Mouse (Mus musculus) erythroblast, embryonic 14.5 days (primary cell): ENCODE data around the gene Morc4.

ENCODE experiments used
- GATA1 ChIP-seq: IDR thresholded peaks from 2 replicates; pipeline ENCODE4 v1.6.1; 2012; ENCODE audit warnings: low read length, inconsistent platforms, mixed read lengths
- TAL1 ChIP-seq: IDR thresholded peaks from 3 replicates; pipeline ENCODE4 v1.6.1; 2012; ENCODE audit warnings: low read length, inconsistent platforms, mixed read lengths

- TF ChIP-seq GATA1 (no peak), TAL1 (no peak)
Observed at GRCm38 (mm10) chrX:139883221-139883620, 11.7 kb upstream of the Morc4 start.
